Mouse (Mus musculus) WW6 (cell line): ENCODE results near the gene Ddx10.

Source experiments
- DNase-seq: peaks from one replicate; pipeline ENCODE4 v3.0.0-alpha.2; 2013; ENCODE audit warnings: low read depth, low spot score

The Ddx10 gene

GRCm38 (mm10) chr9:53247953-53248397 is at the start of gene Ddx10:
TSS of gene Ddx10 (minus strand) at chr9:53248053.
- DNase-seq, result peak; percentile 94

- DNase-seq, result no peak
Observed at GRCm38 (mm10) chr9:53292833-53293232, 45.0 kb upstream of the Ddx10 start.

GRCm38 (mm10) chr9:53290006-53290405 is 42.2 kb upstream of the Ddx10 start:
- DNase-seq, result no peak

GRCm38 (mm10) chr9:53286793-53287192 is 38.9 kb upstream of the Ddx10 start:
- no peak for DNase-seq

- DNase-seq, result no peak
Observed at GRCm38 (mm10) chr9:53278997-53279396, 31.1 kb upstream of the Ddx10 start.

- DNase-seq, result no peak
Observed at GRCm38 (mm10) chr9:53276381-53276780, 28.5 kb upstream of the Ddx10 start.

- no peak for DNase-seq
Observed at GRCm38 (mm10) chr9:53272714-53273113, 24.9 kb upstream of the Ddx10 start.

GRCm38 (mm10) chr9:53272207-53272606 is 24.4 kb upstream of the Ddx10 start:
- no peak for DNase-seq

- DNase-seq, result no peak
Observed at GRCm38 (mm10) chr9:53271281-53272022, 23.6 kb upstream of the Ddx10 start.

GRCm38 (mm10) chr9:53269466-53269755 is 21.6 kb upstream of the Ddx10 start:
- DNase-seq, result no peak

GRCm38 (mm10) chr9:53268731-53269465 is 21.0 kb upstream of the Ddx10 start:
- DNase-seq, result no peak

- DNase-seq, result no peak
Observed at GRCm38 (mm10) chr9:53268036-53268435, 20.2 kb upstream of the Ddx10 start.

- no peak for DNase-seq
Observed at GRCm38 (mm10) chr9:53265589-53265988, 17.7 kb upstream of the Ddx10 start.

- DNase-seq, result no peak
Observed at GRCm38 (mm10) chr9:53264387-53264786, 16.5 kb upstream of the Ddx10 start.

GRCm38 (mm10) chr9:53258199-53258598 is 10.3 kb upstream of the Ddx10 start:
- DNase-seq, result no peak

- no peak for DNase-seq
Observed at GRCm38 (mm10) chr9:53257772-53258171, 9.9 kb upstream of the Ddx10 start.

GRCm38 (mm10) chr9:53256690-53257305 is 8.9 kb upstream of the Ddx10 start:
- DNase-seq, result no peak

- DNase-seq, result peak; percentile 64
Observed at GRCm38 (mm10) chr9:53254368-53254767, 6.5 kb upstream of the Ddx10 start.

GRCm38 (mm10) chr9:53247516-53247915 is 337 bp downstream of the Ddx10 start:
- no peak for DNase-seq

- no peak for DNase-seq
Observed at GRCm38 (mm10) chr9:53218181-53218580, 29.7 kb downstream of the Ddx10 start.

GRCm38 (mm10) chr9:53208283-53208682 is 39.6 kb downstream of the Ddx10 start:
- no peak for DNase-seq

GRCm38 (mm10) chr9:53174590-53174989 is 73.3 kb downstream of the Ddx10 start:
- no peak for DNase-seq

- DNase-seq, result peak; percentile 4
Observed at GRCm38 (mm10) chr9:53173258-53173657, 74.6 kb downstream of the Ddx10 start.
